Mouse (Mus musculus) lung, postnatal 0 days (tissue): ENCODE measurements around the gene Colq.

ENCODE experiments used
- CTCF ChIP-seq: IDR thresholded peaks from 2 replicates; pipeline ENCODE4 v1.5.1; 2016; ENCODE audit warnings: antibody characterized with exemption, mild to moderate bottlenecking
- EP300 ChIP-seq: IDR thresholded peaks from 2 replicates; pipeline ENCODE4 v1.6.1; 2016; ENCODE audit warnings: antibody characterized with exemption, mild to moderate bottlenecking, control low read depth

- TF ChIP-seq CTCF (no peak), EP300 (no peak)
Measured at GRCm38 (mm10) chr14:31503406-31503805, 87.7 kb downstream of the Colq start.
